Mouse (Mus musculus): ENCODE data around the gene Tex2. TPM values are rescaled to one million over a fixed set of nuclear protein-coding genes. Genes with fewer than 3 reads are reported as not detected.

The Tex2 gene
- polyA plus RNA-seq, 1 experiment: 9.2 TPM

DNA sequence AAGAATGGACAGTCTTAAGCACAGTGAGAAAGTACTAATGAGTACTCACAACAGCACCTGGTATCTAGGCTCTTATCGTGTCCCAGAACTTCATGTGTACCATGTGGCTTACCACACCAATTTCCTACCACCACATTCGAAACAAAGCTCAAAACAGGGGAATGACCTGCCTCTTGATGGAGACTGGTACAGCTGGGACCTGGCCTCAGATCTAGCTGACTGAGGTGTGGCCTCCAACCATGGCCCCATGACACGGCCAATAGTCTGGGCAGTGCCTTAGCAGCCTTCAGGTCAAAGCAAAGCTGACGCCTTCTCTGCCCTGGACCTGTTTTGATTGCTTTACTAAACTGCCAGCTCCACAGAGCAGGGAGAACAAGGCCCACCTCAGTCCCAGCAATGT is 56.5 kb downstream of the Tex2 start:
- TF ChIP-seq CTCF (IDR thresholded peaks at IDR 0.05; ENCODE audit: control insufficient read depth, insufficient read depth, low read length) (no peak), POLR2A (IDR thresholded peaks at IDR 0.05; ENCODE audit: borderline replicate concordance, control insufficient read depth, low read depth, low read length) (no peak)
- 19% methylated on average over 4 of the region's 4 CpGs for WGBS
- H3K4me3 ChIP-seq (replicated peaks; ENCODE audit: control insufficient read depth, low read depth, low read length): no peak overlapping the region
- H3K27ac ChIP-seq (ENCODE audit: control insufficient read depth, insufficient read depth, low read depth, low read length, poor library complexity): no peak overlapping the region
- H3K4me1 ChIP-seq (ENCODE audit: control insufficient read depth, insufficient read depth, low read length): peaks cover 1% of the 10 kb centered on the region; the same call in 1 of the 2 replicates

DNA sequence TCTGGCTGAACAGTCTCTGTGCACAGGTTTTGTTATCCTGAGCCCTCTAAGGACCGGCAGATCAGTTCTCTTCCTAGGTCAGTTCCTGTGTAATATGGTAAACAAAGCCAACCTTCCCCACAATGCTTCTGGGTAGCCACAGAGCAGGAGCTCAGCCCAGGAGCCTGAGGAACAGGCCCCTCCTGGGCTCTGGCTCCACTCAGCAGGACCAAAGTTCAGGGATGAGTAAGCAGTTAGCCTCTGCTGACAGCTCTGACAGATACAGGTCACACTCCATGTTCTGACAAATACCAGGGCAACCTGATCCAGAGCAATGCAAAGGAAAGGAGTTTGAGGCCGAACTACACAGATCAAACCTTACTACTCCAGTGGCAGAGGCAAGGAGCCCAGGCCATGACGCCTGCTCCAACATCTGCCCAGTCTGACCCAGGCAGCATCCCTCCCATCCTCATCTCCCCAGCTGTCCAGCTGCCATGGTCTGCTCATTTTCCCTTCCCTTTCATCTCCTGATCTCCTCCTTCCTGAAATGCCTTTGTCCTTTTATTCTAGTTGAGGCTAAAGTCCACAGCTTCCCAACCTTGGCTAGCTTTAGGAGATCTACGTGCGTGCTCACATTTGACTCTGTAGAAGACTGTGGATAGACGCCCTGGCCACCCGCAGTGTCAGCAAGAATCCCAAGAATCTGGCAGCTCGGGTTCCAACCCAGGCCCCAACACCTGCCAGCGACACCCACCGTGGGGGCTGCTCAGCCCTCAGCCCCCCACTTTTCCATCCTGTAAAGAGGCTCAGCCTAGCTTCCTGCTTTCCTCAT is 57.2 kb downstream of the Tex2 start:
- 63% methylated on average over 10 of the region's 10 CpGs for WGBS
- Histone ChIP-seq H3K4me1 (ENCODE audit: control insufficient read depth, insufficient read depth, low read length) (peaks cover 1% of the 10 kb centered on the region; the same call in 1 of the 2 replicates), H3K4me3 (replicated peaks; ENCODE audit: control insufficient read depth, low read depth, low read length) (no peak overlapping the region), H3K27ac (ENCODE audit: control insufficient read depth, insufficient read depth, low read depth, low read length, poor library complexity) (no peak overlapping the region)
- TF ChIP-seq CTCF (IDR thresholded peaks at IDR 0.05; ENCODE audit: control insufficient read depth, insufficient read depth, low read length) (no peak), POLR2A (IDR thresholded peaks at IDR 0.05; ENCODE audit: borderline replicate concordance, control insufficient read depth, low read depth, low read length) (no peak)

DNA sequence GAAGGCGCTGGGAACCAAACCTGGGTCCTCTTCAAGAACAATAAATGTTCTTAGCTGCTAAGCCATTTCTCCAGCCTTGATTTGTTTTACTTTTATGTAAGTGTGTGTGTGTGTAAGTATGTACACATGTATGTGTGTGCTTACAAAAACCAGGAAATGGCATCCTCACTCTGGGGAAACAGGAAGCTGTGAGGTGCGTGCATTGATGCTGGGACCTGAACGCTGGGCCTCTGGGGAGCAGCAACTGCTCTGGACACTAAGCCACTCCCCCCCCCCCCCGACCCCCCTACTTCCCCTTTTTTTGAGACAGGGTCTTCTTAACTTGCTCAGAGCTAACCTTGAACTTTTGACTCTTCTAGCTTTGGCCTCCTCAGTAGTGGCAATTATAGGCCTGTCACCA is 62.8 kb downstream of the Tex2 start:
- TF ChIP-seq POLR2A (IDR thresholded peaks at IDR 0.05; ENCODE audit: borderline replicate concordance, control insufficient read depth, low read depth, low read length) (no peak), CTCF (IDR thresholded peaks at IDR 0.05; ENCODE audit: control insufficient read depth, insufficient read depth, low read length) (no peak)
- WGBS: 49% methylated on average over 4 of the region's 4 CpGs
- no peak overlapping the region for H3K27ac ChIP-seq (ENCODE audit: control insufficient read depth, insufficient read depth, low read depth, low read length, poor library complexity)
- no peak overlapping the region for H3K4me3 ChIP-seq (replicated peaks; ENCODE audit: control insufficient read depth, low read depth, low read length)
- H3K4me1 ChIP-seq (ENCODE audit: control insufficient read depth, insufficient read depth, low read length): no peaks in the 10 kb centered on the region

DNA sequence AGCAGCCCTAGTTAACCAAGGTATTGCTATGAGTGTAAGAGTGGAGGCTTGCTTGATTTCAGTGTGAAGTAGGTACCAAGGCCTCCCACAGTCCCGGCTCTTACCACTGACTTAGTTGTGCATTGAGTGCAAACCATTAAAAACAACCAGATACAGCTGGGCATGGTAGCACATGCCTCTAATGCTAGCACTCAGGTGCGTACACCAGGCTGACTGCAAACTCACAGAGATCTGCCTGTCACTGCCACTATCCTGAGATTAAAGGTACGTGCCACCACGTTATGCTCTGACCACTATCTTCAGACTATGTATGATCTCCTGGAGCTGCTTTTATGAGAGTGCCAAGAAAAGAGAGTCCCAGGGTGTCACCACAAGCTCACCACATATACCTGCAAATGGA is 67.1 kb downstream of the Tex2 start:
- WGBS: 93% methylated on average over 4 of the region's 4 CpGs
- no peak overlapping the region for H3K4me3 ChIP-seq (replicated peaks; ENCODE audit: control insufficient read depth, low read depth, low read length)
- peaks cover 3% of the 10 kb centered on the region for H3K4me1 ChIP-seq (ENCODE audit: control insufficient read depth, insufficient read depth, low read length)
- no peak overlapping the region for H3K27ac ChIP-seq (ENCODE audit: control insufficient read depth, insufficient read depth, low read depth, low read length, poor library complexity)
- TF ChIP-seq CTCF (IDR thresholded peaks at IDR 0.05; ENCODE audit: control insufficient read depth, insufficient read depth, low read length) (no peak), POLR2A (IDR thresholded peaks at IDR 0.05; ENCODE audit: borderline replicate concordance, control insufficient read depth, low read depth, low read length) (no peak)

DNA sequence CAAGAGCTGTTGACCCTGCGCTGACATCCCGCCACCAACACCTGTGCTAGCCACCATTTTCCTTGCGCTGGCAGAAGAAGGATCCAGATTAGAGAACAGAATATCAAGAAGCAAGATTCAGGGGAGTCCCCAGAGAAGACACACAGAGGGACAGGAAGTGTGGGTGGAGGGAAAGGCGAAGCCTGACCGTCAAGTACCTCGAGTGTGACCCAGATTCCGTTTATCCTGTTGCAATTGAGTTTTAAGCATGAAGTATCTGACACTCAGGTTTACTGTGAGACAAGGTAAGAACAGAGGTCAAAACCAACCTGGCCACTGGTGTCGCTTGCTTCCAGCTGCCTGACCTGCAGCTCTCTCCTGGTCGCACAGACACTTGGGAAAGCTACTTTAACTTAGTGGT is 68.3 kb downstream of the Tex2 start:
- 58% methylated on average over 9 of the region's 9 CpGs for WGBS
- Histone ChIP-seq H3K4me3 (replicated peaks; ENCODE audit: control insufficient read depth, low read depth, low read length) (no peak overlapping the region), H3K27ac (ENCODE audit: control insufficient read depth, insufficient read depth, low read depth, low read length, poor library complexity) (no peak overlapping the region), H3K4me1 (ENCODE audit: control insufficient read depth, insufficient read depth, low read length) (peaks cover 4% of the 10 kb centered on the region)
- no peak for TF ChIP-seq POLR2A (IDR thresholded peaks at IDR 0.05; ENCODE audit: borderline replicate concordance, control insufficient read depth, low read depth, low read length)
- no peak for TF ChIP-seq CTCF (IDR thresholded peaks at IDR 0.05; ENCODE audit: control insufficient read depth, insufficient read depth, low read length)

DNA sequence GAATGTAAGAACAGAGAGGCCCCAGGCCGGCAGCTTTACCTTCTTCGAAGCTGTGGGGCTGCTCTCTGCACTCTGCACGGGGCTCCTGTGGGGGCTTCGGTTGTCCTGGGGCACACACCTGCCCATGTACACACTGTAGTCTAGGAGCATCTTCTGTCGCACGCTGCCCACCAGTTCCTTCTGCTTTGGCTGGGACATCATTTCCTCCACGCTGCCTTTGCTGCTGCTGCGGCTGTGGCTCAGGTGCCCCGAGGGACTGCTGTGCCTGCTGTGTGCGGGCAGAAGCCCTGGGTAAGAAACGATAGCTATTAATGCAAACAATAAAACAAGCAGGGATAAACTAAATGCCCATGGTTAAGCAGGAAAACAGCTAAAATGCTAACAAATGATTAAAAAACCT is 69.1 kb downstream of the Tex2 start:
- peaks cover 4% of the 10 kb centered on the region for H3K4me1 ChIP-seq (ENCODE audit: control insufficient read depth, insufficient read depth, low read length)
- 70% methylated on average over 11 of the region's 11 CpGs for WGBS

DNA sequence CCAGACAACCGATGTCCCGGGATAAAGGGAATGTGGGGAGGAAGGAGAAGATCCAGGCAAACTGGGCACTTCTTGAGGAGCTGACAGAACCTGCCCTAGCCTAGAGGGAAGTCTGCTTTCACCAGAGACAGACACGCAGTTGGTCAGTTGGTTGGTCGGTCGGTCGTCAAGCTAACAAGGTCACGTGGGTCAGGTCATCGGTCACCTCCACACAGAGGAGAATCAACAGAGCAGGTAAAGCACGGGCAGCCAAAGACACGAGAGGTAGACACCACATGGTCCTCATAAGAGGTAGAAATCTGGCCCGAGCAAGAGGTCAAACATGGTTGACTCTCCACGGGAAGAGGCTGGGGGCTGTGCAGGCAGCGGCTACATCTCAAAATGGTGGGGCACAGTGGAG is 70.2 kb downstream of the Tex2 start:
- Histone ChIP-seq H3K4me1 (ENCODE audit: control insufficient read depth, insufficient read depth, low read length) (peaks cover 4% of the 10 kb centered on the region), H3K27ac (ENCODE audit: control insufficient read depth, insufficient read depth, low read depth, low read length, poor library complexity) (no peak overlapping the region), H3K4me3 (replicated peaks; ENCODE audit: control insufficient read depth, low read depth, low read length) (no peak overlapping the region)
- WGBS: 90% methylated on average over 13 of the region's 13 CpGs
- TF ChIP-seq POLR2A (IDR thresholded peaks at IDR 0.05; ENCODE audit: borderline replicate concordance, control insufficient read depth, low read depth, low read length) (no peak), CTCF (IDR thresholded peaks at IDR 0.05; ENCODE audit: control insufficient read depth, insufficient read depth, low read length) (no peak)

More for the DNA sequence above, 69.1 kb downstream of the Tex2 start:
- H3K27ac ChIP-seq (ENCODE audit: control insufficient read depth, insufficient read depth, low read depth, low read length, poor library complexity): no peak overlapping the region
- no peak for TF ChIP-seq POLR2A (IDR thresholded peaks at IDR 0.05; ENCODE audit: borderline replicate concordance, control insufficient read depth, low read depth, low read length)
- TF ChIP-seq CTCF (IDR thresholded peaks at IDR 0.05; ENCODE audit: control insufficient read depth, insufficient read depth, low read length): no peak
- no peak overlapping the region for H3K4me3 ChIP-seq (replicated peaks; ENCODE audit: control insufficient read depth, low read depth, low read length)

DNA sequence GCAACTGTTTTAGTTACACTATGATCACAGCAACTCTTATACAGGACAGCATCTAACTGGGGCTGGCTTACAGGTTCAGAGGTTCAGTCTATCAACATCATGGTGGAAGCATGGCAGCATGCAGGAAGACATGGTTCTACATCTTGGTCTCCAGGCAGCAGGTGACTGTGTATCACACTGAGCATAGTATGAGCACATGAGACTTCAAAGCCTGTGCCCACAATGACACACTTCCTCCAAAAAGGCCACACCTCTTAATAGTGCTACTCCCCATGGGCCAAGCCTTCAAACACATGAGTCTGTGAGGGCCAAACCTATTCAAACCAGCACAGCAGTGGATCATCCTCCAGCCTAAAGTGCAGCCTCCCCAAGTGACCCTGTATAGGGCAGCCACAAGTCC is 70.8 kb downstream of the Tex2 start:
- H3K27ac ChIP-seq (ENCODE audit: control insufficient read depth, insufficient read depth, low read depth, low read length, poor library complexity): no peak overlapping the region
- no peak for TF ChIP-seq CTCF (IDR thresholded peaks at IDR 0.05; ENCODE audit: control insufficient read depth, insufficient read depth, low read length)
- no peak for TF ChIP-seq POLR2A (IDR thresholded peaks at IDR 0.05; ENCODE audit: borderline replicate concordance, control insufficient read depth, low read depth, low read length)
- peaks cover 4% of the 10 kb centered on the region for H3K4me1 ChIP-seq (ENCODE audit: control insufficient read depth, insufficient read depth, low read length)

More for the DNA sequence above, 70.8 kb downstream of the Tex2 start:
- H3K4me3 ChIP-seq (replicated peaks; ENCODE audit: control insufficient read depth, low read depth, low read length): no peak overlapping the region

All from bone marrow, adult 2 months (tissue).